10 mouse cellular contexts compared by ENCODE assay signal in the genomic region with DNA sequence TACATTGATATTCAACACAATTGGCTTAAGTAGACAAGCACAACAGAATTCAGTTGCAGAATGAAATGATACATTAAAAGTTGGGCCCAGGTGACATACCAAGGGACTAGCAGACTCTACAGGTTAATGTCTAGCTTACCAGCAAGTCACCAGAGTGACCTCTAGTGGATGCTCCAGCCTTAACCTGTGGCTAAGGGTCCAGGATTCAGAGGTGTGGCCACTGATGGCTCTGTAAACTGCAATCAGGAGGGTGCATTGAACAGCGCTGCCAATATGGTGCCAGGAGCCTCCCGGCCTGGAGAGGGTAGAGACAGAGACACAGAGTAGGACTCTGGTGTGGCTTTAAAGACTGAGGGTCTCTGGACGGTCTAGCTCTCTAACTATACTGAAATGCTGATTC. TPM values are rescaled to one million over a fixed set of nuclear protein-coding genes. Genes with fewer than 3 reads are reported as not detected.
DNase-seq lines count a peak whose midpoint lies in the region; ATAC-seq and TF ChIP-seq lines count a peak whose summit lies in the region.
"Had no signal": no experiment of that assay in that cellular context is flagged by ENCODE, and none has a peak within 500 bp of the region (broad histone marks: within the 10 kb centered on the region; RNA-seq: fewer than 3 reads in every experiment).

No protein-coding gene starts in this region.

- H3K27ac ChIP-seq in forebrain, postnatal 0 days (ENCODE audit: low read depth, low read length): no peak overlapping the region
- no peak overlapping the region for H3K27ac ChIP-seq in forebrain, embryonic 11.5 days (ENCODE audit: low read depth, low read length)
- H3K27ac ChIP-seq in liver, postnatal 0 days (ENCODE audit: low read depth): no peak overlapping the region

- H3K9me3 ChIP-seq in forebrain, postnatal 0 days (ENCODE audit: low read length): no peaks in the 10 kb centered on the region
- H3K9me3 ChIP-seq in forebrain, embryonic 11.5 days (ENCODE audit: control insufficient read depth, low read length): no peaks in the 10 kb centered on the region
- no peaks in the 10 kb centered on the region for H3K9me3 ChIP-seq in liver, postnatal 0 days (ENCODE audit: low read length)

- no peaks in the 10 kb centered on the region for H3K36me3 ChIP-seq in forebrain, postnatal 0 days (ENCODE audit: insufficient read depth)
- H3K36me3 ChIP-seq in forebrain, embryonic 11.5 days (ENCODE audit: control insufficient read depth, insufficient read depth, low read length): no peaks in the 10 kb centered on the region
- no peaks in the 10 kb centered on the region for H3K36me3 ChIP-seq in liver, postnatal 0 days (replicated peaks; ENCODE audit: insufficient read depth, low read length)

- H3K4me1 ChIP-seq in forebrain, postnatal 0 days (ENCODE audit: insufficient read depth): peaks cover 10% of the 10 kb centered on the region
- no peaks in the 10 kb centered on the region for H3K4me1 ChIP-seq in forebrain, embryonic 11.5 days (replicated peaks; ENCODE audit: control insufficient read depth, insufficient read depth, low read length)
- no peaks in the 10 kb centered on the region for H3K4me1 ChIP-seq in liver, postnatal 0 days (ENCODE audit: insufficient read depth)

- no peak overlapping the region for H3K9ac ChIP-seq in forebrain, postnatal 0 days
- H3K9ac ChIP-seq in forebrain, embryonic 11.5 days (ENCODE audit: low read length): no peak overlapping the region
- H3K9ac ChIP-seq in liver, postnatal 0 days (replicated peaks): no peak overlapping the region

- ATAC-seq in forebrain, postnatal 0 days: no peak
- ATAC-seq in forebrain, embryonic 11.5 days (replicated peaks; ENCODE audit: low FRiP score): no peak
- no peak for ATAC-seq in liver, postnatal 0 days

- no peak for TF ChIP-seq EP300 in liver, postnatal 0 days (IDR thresholded peaks at IDR 0.05; ENCODE audit: low read depth)

- H3K4me2 ChIP-seq in forebrain, postnatal 0 days (ENCODE audit: low read depth): no peak overlapping the region
- H3K4me2 ChIP-seq in forebrain, embryonic 11.5 days (ENCODE audit: low read depth, low read length, severe bottlenecking): no peak overlapping the region
- H3K4me2 ChIP-seq in liver, postnatal 0 days (ENCODE audit: low read depth, low read length): no peak overlapping the region

- no peak for DNase-seq in forebrain, postnatal 0 days
- no peak for DNase-seq in forebrain, embryonic 11.5 days (ENCODE audit: low spot score)
- DNase-seq in CD4-positive helper T cell, adult 2 months (ENCODE audit: low read depth, low spot score): peak; percentile 16
- peak; percentile 58 for DNase-seq in embryo, embryonic 10 days (ENCODE audit: low spot score)
- peak; percentile 23 for DNase-seq in liver, postnatal 0 days
- DNase-seq in frontal cortex, postnatal 25 days (ENCODE audit: low spot score in 2 of 2): no peak
- DNase-seq in spleen, adult 12 weeks (ENCODE audit: low spot score): no peak
- DNase-seq in frontal cortex, postnatal 14 days (ENCODE audit: low spot score in 2 of 2): no peak

- no peak overlapping the region for H3K4me3 ChIP-seq in forebrain, postnatal 0 days (ENCODE audit: low read depth, low read length)
- no peak overlapping the region for H3K4me3 ChIP-seq in forebrain, embryonic 11.5 days (ENCODE audit: low read depth, low read length)
- no peak overlapping the region for H3K4me3 ChIP-seq in liver, postnatal 0 days (ENCODE audit: low read depth, low read length)

- WGBS in forebrain, postnatal 0 days: 17% methylated on average over 3 of the region's 3 CpGs
- WGBS in forebrain, embryonic 11.5 days: 21% methylated on average over 3 of the region's 3 CpGs
- 21% methylated on average over 3 of the region's 3 CpGs for WGBS in liver, postnatal 0 days (ENCODE audit: insufficient replicate concordance)

- H3K27me3 ChIP-seq in forebrain, postnatal 0 days (ENCODE audit: insufficient read depth, low read length): no peaks in the 10 kb centered on the region
- H3K27me3 ChIP-seq in forebrain, embryonic 11.5 days (ENCODE audit: control insufficient read depth, insufficient read depth, low read length): no peaks in the 10 kb centered on the region
- H3K27me3 ChIP-seq in liver, postnatal 0 days (ENCODE audit: insufficient read depth, low read length): no peaks in the 10 kb centered on the region

- peak; percentile 26 for TF ChIP-seq CTCF in forebrain, postnatal 0 days (IDR thresholded peaks at IDR 0.05; ENCODE audit: low read depth)
- peak; percentile 64 for TF ChIP-seq CTCF in liver, postnatal 0 days (IDR thresholded peaks at IDR 0.05; ENCODE audit: low read depth)

RNA-seq across cellular contexts. Expression of a gene that starts 2.0 kb away (rescaled TPM):
- 0.95 and 1.1 TPM in 2 replicates for total RNA-seq in forebrain, postnatal 0 days (2014; rRNA removed)
- 3.5 and 4.1 TPM in 2 replicates for polyA plus RNA-seq in forebrain, postnatal 0 days (2015; fragmentation: Nextera tagmentation; extraction: Ambion mirVana)
- 0.11 TPM in 1 of 2 replicates, not detected in the other for polyA plus RNA-seq in forebrain, embryonic 11.5 days (2014; fragmentation: Nextera tagmentation; extraction: Ambion mirVana)
- polyA plus RNA-seq in liver, postnatal 0 days (2015; fragmentation: Nextera tagmentation; extraction: Ambion mirVana): not detected in 2 replicates
- total RNA-seq: heart, postnatal 14 days; neutrophil, adult 5-6 weeks had no signal

RNA-seq across cellular contexts. Expression of a gene that starts 53.1 kb away (rescaled TPM):
- total RNA-seq in forebrain, postnatal 0 days (2014; rRNA removed): 0.24 TPM in 1 of 2 replicates, not detected in the other
- polyA plus RNA-seq in forebrain, postnatal 0 days (2015; fragmentation: Nextera tagmentation; extraction: Ambion mirVana): 0.11 and 0.18 TPM in 2 replicates
- 0.15 TPM in 1 of 2 replicates, not detected in the other for polyA plus RNA-seq in forebrain, embryonic 11.5 days (2014; fragmentation: Nextera tagmentation; extraction: Ambion mirVana)
- 0.15 TPM in 1 of 2 replicates, not detected in the other for polyA plus RNA-seq in liver, postnatal 0 days (2015; fragmentation: Nextera tagmentation; extraction: Ambion mirVana)

Comparison
In these comparisons a context has a peak if more than half of its experiments do, and no peak if none do; other contexts are left out.
1. DNase-seq: peak in CD4-positive helper T cell, adult 2 months (single experiment), embryo, embryonic 10 days (single experiment) and liver, postnatal 0 days (single experiment); none in forebrain, postnatal 0 days (single experiment), forebrain, embryonic 11.5 days (single experiment), frontal cortex, postnatal 25 days (0 of 2), spleen, adult 12 weeks (single experiment) and frontal cortex, postnatal 14 days (0 of 2).